Mouse (Mus musculus) embryonic facial prominence, embryonic 14.5 days (tissue): ENCODE measurements around the gene Wscd1. TPM values are rescaled to one million over a fixed set of nuclear protein-coding genes. Genes with fewer than 3 reads are reported as not detected.
"Not testable (repeated sequence)": the region's sequence is repeated elsewhere in the genome, so short reads cannot be mapped to it uniquely, and the experiment has no call there.

ENCODE experiments used
- ATAC-seq: fragments of 200-750 bp; cut with Nextera tagmentation; 2 replicates; pipeline ENCODE4 v1.8.0; 2017; ENCODE audit warnings: low read depth, moderate number of reproducible peaks, moderate TSS enrichment
- DNase-seq: peaks from one replicate; pipeline ENCODE4 v3.0.0-alpha.2; 2015; ENCODE audit warnings: low spot score
- H3K27ac ChIP-seq: fragments of 300-500 bp; sonication (generic); replicated peaks from 2 replicates; pipeline ENCODE4 v1.5.1; 2014; ENCODE audit warnings: low read depth, mild to moderate bottlenecking, low read length, moderate library complexity
- H3K27me3 ChIP-seq: fragments of 300-500 bp; sonication (generic); replicated peaks from 2 replicates; pipeline ENCODE4 v1.6.1; 2014; ENCODE audit warnings: low read length; ENCODE audit not compliant: control insufficient read depth, insufficient read depth
- H3K36me3 ChIP-seq: fragments of 300-500 bp; sonication (generic); 2 replicates; pipeline ENCODE4 v1.6.1; 2014; ENCODE audit warnings: low read length, mixed read lengths; ENCODE audit not compliant: control insufficient read depth, insufficient read depth
- H3K4me1 ChIP-seq: fragments of 300-500 bp; sonication (generic); 2 replicates; pipeline ENCODE4 v1.6.1; 2014; ENCODE audit warnings: antibody characterized with exemption, low read length; ENCODE audit not compliant: control insufficient read depth, insufficient read depth
- H3K4me2 ChIP-seq: fragments of 300-500 bp; sonication (generic); 2 replicates; pipeline ENCODE4 v1.6.1; 2014; ENCODE audit warnings: low read depth, mild to moderate bottlenecking, low read length, moderate library complexity, mixed read lengths
- H3K4me3 ChIP-seq: fragments of 300-500 bp; sonication (generic); 2 replicates; pipeline ENCODE4 v1.5.1; 2014; ENCODE audit warnings: low read depth, mild to moderate bottlenecking, low read length
- H3K9ac ChIP-seq: fragments of 300-500 bp; sonication (generic); 2 replicates; pipeline ENCODE4 v1.6.1; 2014; ENCODE audit warnings: low read depth, mild to moderate bottlenecking, low read length, moderate library complexity, mixed read lengths
- H3K9me3 ChIP-seq: fragments of 300-500 bp; sonication (generic); 2 replicates; pipeline ENCODE4 v1.6.1; 2016; ENCODE audit warnings: low read length; ENCODE audit not compliant: control insufficient read depth
- WGBS: fragments of 180-500 bp; shearing (Covaris S2); extraction: QIAGEN DNeasy Blood & Tissue Kit; methylation state at CpG from one replicate; pipeline ENCODE4 v1.1.7; 2014; 5-methylcytosine and 5-hydroxymethylcytosine counted together
- polyA plus RNA-seq: library from polyadenylated mRNA; unstranded; fragments of >200 nt; fragmentation: Nextera tagmentation; extraction: Ambion mirVana; gene quantifications from 2 replicates; pipeline ENCODE4 v1.2.1, GENCODE M21; 2014

Wscd1 gene
- polyA plus RNA-seq, 1 experiment from 2014 or later: 5.2 TPM

DNA sequence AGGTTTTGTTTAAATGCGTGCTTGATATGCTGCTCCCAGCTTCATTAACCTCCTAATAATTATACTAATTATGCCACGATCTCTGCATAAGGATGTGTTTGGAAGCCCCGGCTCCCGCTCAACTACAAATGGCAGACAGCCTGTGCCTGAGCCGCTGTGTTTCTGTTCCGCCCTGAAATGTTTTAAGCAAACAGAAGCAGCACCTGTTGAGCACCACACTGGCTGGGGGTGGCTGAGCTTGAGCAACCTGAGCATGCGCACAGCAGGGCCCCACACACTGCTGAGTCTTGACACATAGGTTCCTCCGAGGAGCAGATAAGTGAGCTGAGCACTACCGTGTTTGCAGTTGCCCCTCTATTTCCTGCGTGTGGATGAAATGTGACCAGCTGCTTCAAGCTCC lies 71.1 kb downstream of the Wscd1 start:
- Histone ChIP-seq H3K9ac (no peak overlapping the region), H3K27ac (no peak overlapping the region), H3K4me1 (no peaks in the 10 kb centered on the region), H3K4me3 (no peak overlapping the region), H3K27me3 (no peaks in the 10 kb centered on the region), H3K36me3 (no peaks in the 10 kb centered on the region), H3K4me2 (peak overlapping the region; percentile 12; the same call in 1 of the 2 replicates), H3K9me3 (no peaks in the 10 kb centered on the region)
- ATAC-seq (0 out of 2 replicates have a peak, but pooled peaks have one; percentile 37), DNase-seq (peak; percentile 45)
- 40% methylated on average over 10 of the region's 10 CpGs for WGBS

DNA sequence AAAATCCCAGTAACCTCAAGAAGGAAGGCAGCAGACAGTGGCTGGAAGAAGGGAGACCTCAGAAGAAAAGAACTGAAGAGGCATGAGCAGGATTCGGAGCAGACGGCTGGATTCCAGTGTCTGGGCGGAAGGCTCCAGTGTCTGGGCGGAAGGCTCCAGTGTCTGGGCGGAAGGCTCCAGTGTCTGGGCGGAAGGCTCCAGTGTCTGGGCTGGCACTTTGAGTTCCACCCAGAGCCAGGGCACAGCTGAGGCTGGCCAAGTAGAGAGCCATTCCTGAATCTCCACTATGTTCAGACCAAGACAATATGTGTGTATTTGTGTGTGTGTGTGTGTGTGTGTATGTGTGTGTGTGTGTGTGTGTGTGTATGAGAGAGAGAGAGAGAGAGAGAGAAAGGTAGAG lies 71.8 kb downstream of the Wscd1 start:
- DNase-seq, H3K27me3 ChIP-seq, H3K36me3 ChIP-seq, ATAC-seq, H3K9ac ChIP-seq, H3K4me1 ChIP-seq, H3K4me3 ChIP-seq, H3K9me3 ChIP-seq, H3K27ac ChIP-seq: not testable (repeated sequence)
- 0 out of 2 replicates have a peak overlapping the region, but pooled peaks have one; percentile 12 for H3K4me2 ChIP-seq
- 67% methylated on average over 6 of the region's 6 CpGs for WGBS

DNA sequence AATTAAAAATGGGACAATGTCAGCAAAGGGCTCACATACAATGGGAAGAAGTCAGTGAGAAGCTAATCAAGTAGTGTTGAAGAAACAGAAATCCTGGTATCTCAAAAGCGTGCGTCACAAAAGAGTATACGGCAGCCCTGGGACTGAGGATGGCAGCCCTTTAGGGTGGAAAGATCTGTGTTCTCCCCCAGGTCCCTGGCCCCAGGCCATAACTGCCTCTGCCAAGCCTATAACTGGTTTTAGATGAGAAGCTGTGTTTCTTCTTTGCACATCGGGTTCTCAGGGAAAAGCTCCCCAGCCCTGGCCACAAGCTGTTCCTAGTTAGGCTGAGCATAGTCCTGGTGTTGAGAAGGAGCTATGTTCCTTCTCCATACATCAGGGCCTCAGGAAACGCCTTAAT lies 72.3 kb downstream of the Wscd1 start:
- ATAC-seq (no peak), DNase-seq (no peak)
- WGBS: 85% methylated on average over 5 of the region's 5 CpGs
- Histone ChIP-seq H3K9ac (no peak overlapping the region), H3K4me3 (no peak overlapping the region), H3K27ac (no peak overlapping the region), H3K4me1 (no peaks in the 10 kb centered on the region), H3K4me2 (no peak overlapping the region), H3K36me3 (no peaks in the 10 kb centered on the region), H3K9me3 (no peaks in the 10 kb centered on the region), H3K27me3 (no peaks in the 10 kb centered on the region)

DNA sequence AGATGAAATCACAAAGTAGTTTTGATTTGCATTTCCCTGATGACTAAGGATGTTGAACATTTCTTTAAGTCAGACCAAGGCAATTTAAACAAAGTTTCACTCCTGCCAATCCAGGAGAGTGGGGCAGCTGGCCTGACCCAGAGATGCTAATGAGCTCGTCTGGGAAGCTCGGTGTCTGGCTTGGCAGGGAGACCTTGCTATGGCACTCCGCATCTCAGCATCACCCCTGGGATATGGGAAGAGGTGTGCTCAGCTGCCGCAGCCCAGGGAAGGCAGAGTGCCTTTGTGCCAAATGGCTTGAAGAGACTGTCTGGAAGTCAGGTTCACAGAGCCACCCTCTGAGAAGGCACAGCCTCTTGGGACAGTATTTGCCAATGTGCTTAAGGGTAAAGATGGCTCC lies 75.3 kb downstream of the Wscd1 start:
- DNase-seq: no peak
- H3K36me3 ChIP-seq: no peaks in the 10 kb centered on the region
- H3K4me1 ChIP-seq: no peaks in the 10 kb centered on the region
- no peak overlapping the region for H3K4me2 ChIP-seq
- no peak overlapping the region for H3K9ac ChIP-seq
- no peak for ATAC-seq
- H3K9me3 ChIP-seq: no peaks in the 10 kb centered on the region
- no peaks in the 10 kb centered on the region for H3K27me3 ChIP-seq
- H3K4me3 ChIP-seq: no peak overlapping the region
- H3K27ac ChIP-seq: no peak overlapping the region
- 65% methylated on average over 4 of the region's 4 CpGs for WGBS
